Mouse (Mus musculus) CD4-positive naive resting alpha-beta T cell, adult 57 days (primary cell): ENCODE results near the gene Psen2. TPM values are rescaled to one million over a fixed set of nuclear protein-coding genes. Genes with fewer than 3 reads are reported as not detected.

Experiments used
- total RNA-seq: library from RNA; stranded (reverse); gene quantifications from one replicate; pipeline ENCODE4 v1.2.4, GENCODE M21; 2023

The Psen2 gene
- 52.8 TPM for total RNA-seq

DNA sequence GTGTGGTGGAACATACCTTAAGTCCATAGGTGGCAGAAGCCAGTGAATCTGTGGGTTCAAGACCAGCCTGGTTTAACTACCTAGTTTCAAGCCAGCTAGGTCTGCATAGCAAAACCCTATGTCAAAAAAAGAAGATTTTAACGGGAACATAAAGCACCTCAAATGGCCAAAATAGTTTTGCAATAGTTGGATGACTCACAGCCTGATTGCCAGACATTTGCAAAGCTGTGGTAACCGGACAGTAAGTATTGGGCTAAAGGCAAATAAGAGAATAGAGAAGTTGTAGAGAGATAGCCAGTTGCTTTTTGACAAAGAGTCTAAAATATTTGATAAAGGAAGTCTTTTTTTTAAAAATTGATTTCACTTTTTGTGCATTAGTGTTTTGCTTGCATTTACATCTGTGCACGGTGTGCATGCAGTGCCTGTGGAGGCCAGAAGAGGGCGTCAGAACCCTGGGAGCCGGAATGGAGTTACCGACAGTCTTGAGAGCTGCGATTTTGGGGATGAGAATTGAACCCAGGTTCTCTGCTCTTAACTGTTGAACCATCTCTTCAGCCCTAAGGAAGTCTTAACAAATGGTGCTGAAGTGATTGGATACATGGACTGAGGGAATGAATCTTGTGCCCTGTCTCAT lies at the start of gene Psen2:
Gene Psen2 (minus strand): TSS at position 75 of the 634 bp plus-strand sequence.

DNA sequence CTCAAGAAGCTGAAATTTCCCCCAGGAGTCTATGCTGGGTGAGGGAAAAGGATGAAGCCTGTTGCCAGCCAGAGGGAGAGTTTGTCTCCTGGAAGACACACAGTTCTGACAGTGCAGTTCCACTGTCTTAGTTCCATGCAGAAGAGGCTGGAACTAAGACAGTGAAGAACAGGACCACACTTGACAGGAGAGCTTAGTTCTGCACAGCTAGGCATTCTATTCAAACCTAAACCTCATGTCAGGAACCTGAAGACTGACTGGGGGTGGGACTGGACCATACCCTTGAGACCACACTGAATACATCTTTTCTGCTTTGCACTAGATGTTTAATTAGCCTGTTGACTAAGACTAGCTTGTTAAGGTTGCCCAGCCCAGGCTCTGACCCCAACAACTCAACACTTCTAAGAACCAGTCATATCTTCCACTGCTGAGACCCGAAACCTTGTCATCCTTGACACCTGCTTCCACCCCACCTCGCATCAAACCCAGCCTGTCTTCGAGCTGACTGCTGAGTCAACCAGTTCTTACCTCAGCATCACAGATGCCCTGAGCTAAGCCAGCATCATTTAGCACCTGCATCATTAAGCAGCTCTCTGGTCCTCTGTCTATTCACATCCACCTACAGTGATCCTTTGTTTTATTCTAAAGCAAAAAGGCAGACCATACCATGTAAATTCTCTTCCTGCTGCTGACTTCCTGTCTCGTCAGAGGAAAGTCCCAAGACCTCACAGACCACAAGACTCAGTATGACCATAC lies 64.1 kb downstream of the Psen2 start, which contains the start of gene Coq8a:
Gene Coq8a (minus strand): TSS at position 644 of the 756 bp plus-strand sequence.

Other genes with a start within 250 kb of the Psen2 start
- 25.2 TPM for gene Coq8a, start 63.8 kb downstream of the Psen2 start, total RNA-seq
- 386 TPM for gene Itpkb, start 67.0 kb upstream of the Psen2 start, total RNA-seq
- gene Stum, start 220.1 kb upstream of the Psen2 start, total RNA-seq: 0.77 TPM